Mouse (Mus musculus) cerebellum, adult 2 months (tissue): ENCODE measurements around the gene Tbxa2r. TPM values are rescaled to one million over a fixed set of nuclear protein-coding genes. Genes with fewer than 3 reads are reported as not detected.

Experiments
- DNase-seq, 2 experiments: peaks; one replicate each; pipeline ENCODE4 v3.0.0; 2021
- H3K27ac ChIP-seq: fragments of 200-500 bp; 2 replicates; pipeline ENCODE4 v1.5.1; 2012; ENCODE audit warnings: low read length, control low read depth, inconsistent platforms; ENCODE audit not compliant: insufficient read depth
- H3K27me3 ChIP-seq: fragments of 200-500 bp; 2 replicates; pipeline ENCODE4 v1.6.1; 2012; ENCODE audit warnings: inconsistent platforms, mild to moderate bottlenecking, low read length, moderate library complexity; ENCODE audit not compliant: control insufficient read depth, insufficient read depth
- H3K4me1 ChIP-seq: fragments of 200-500 bp; 2 replicates; pipeline ENCODE4 v1.6.1; 2011; ENCODE audit warnings: low read length; ENCODE audit not compliant: control insufficient read depth, insufficient read depth
- H3K4me3 ChIP-seq: fragments of 200-500 bp; replicated peaks from 2 replicates; pipeline ENCODE3; 2011; ENCODE audit warnings: mild to moderate bottlenecking, low read depth, low read length, control low read depth; ENCODE audit not compliant: insufficient read depth
- CTCF ChIP-seq: fragments of 200-500 bp; IDR thresholded peaks from 2 replicates; pipeline ENCODE4 v1.5.1; 2011; ENCODE audit warnings: low read depth, mild to moderate bottlenecking, control low read depth, low read length, moderate library complexity, borderline replicate concordance; ENCODE audit not compliant: insufficient read depth
- POLR2A ChIP-seq: fragments of 200-500 bp; IDR thresholded peaks from 2 replicates; pipeline ENCODE4 v1.6.1; 2011; ENCODE audit warnings: low read length, control low read depth, borderline replicate concordance; ENCODE audit not compliant: insufficient read depth
- WGBS: fragments of 180-500 bp; shearing (Covaris S2); methylation state at CpG from one replicate; pipeline ENCODE4 v1.1.7; 2018; 5-methylcytosine and 5-hydroxymethylcytosine counted together
- polyA plus RNA-seq: library from polyadenylated mRNA; depleted of rRNA; stranded (reverse); fragments of >200 nt; gene quantifications from 2 replicates; pipeline ENCODE4 v1.2.3, GENCODE M21; 2012; rRNA removed

The Tbxa2r gene
- polyA plus RNA-seq, 1 experiment: 3.2 TPM

GRCm38 (mm10) chr10:81379809-81380378 lies 51.4 kb downstream of the Tbxa2r start:
- no peaks in the 10 kb centered on the region for H3K27me3 ChIP-seq
- no peak overlapping the region for H3K4me3 ChIP-seq
- 63% methylated on average over 6 of the region's 6 CpGs for WGBS
- no peak for DNase-seq
- no peak overlapping the region for H3K27ac ChIP-seq
- peaks cover 4% of the 10 kb centered on the region; the same call in 1 of the 2 replicates for H3K4me1 ChIP-seq
- TF ChIP-seq POLR2A (no peak), CTCF (no peak)

GRCm38 (mm10) chr10:81382039-81382438 lies 53.5 kb downstream of the Tbxa2r start:
- H3K4me3 ChIP-seq: no peak overlapping the region
- no peak for DNase-seq
- TF ChIP-seq POLR2A: no peak
- no peak for TF ChIP-seq CTCF
- no peak overlapping the region for H3K27ac ChIP-seq
- 81% methylated on average over 5 of the region's 5 CpGs for WGBS
- peaks cover 10% of the 10 kb centered on the region for H3K4me1 ChIP-seq
- no peaks in the 10 kb centered on the region for H3K27me3 ChIP-seq

GRCm38 (mm10) chr10:81383802-81384604 lies 55.5 kb downstream of the Tbxa2r start, which contains the start of the genes Dohh and Gm48551:
Gene Dohh, plus strand, starts transcription at chr10:81384428.
Gene Gm48551, plus strand, starts transcription at chr10:81384466.
- no peaks in the 10 kb centered on the region for H3K27me3 ChIP-seq
- peak within 1 kb of the TSS; percentile 59 for H3K27ac ChIP-seq
- H3K4me1 ChIP-seq: peaks cover 10% of the 10 kb centered on the region
- no peak for TF ChIP-seq CTCF
- TF ChIP-seq POLR2A: peak; percentile 90
- WGBS: 8% methylated on average over 54 of the region's 54 CpGs
- peak; percentile 99 to 100 for DNase-seq
- H3K4me3 ChIP-seq: peak within 1 kb of the TSS; percentile 83

GRCm38 (mm10) chr10:81384605-81384982 lies 56.1 kb downstream of the Tbxa2r start:
- no peak for TF ChIP-seq POLR2A
- TF ChIP-seq CTCF: no peak
- under 1% methylated on average over 19 of the region's 19 CpGs for WGBS
- no peak for DNase-seq
- Histone ChIP-seq H3K27ac (peak overlapping the region; percentile 59), H3K4me3 (peak overlapping the region; percentile 83), H3K4me1 (peaks cover 10% of the 10 kb centered on the region), H3K27me3 (no peaks in the 10 kb centered on the region)

Other genes starting within 250 kb of the Tbxa2r start
- 0.33 and 0.41 TPM in 2 replicates for gene Creb3l3, start 229.9 kb upstream of the Tbxa2r start, polyA plus RNA-seq
- gene Map2k2, start 222.8 kb upstream of the Tbxa2r start, polyA plus RNA-seq: 161 and 187 TPM in 2 replicates
- gene Zbtb7a, start 193.5 kb upstream of the Tbxa2r start, polyA plus RNA-seq: 61.6 and 62.9 TPM in 2 replicates
- gene Pias4, start 160.8 kb upstream of the Tbxa2r start, polyA plus RNA-seq: 34.8 and 36.0 TPM in 2 replicates
- gene Eef2, start 152.1 kb upstream of the Tbxa2r start, polyA plus RNA-seq: 1,163 and 1,164 TPM in 2 replicates
- 70.7 and 73.0 TPM in 2 replicates for gene Dapk3, start 145.7 kb upstream of the Tbxa2r start, polyA plus RNA-seq
- not detected in 2 replicates for gene 4930442H23Rik, start 144.9 kb upstream of the Tbxa2r start, polyA plus RNA-seq
- gene Nmrk2, start 126.7 kb upstream of the Tbxa2r start, polyA plus RNA-seq: 0.16 and 0.33 TPM in 2 replicates
- 115 and 122 TPM in 2 replicates for gene Atcay, start 97.9 kb upstream of the Tbxa2r start, polyA plus RNA-seq
- 77.6 and 79.6 TPM in 2 replicates for gene Zfr2, start 95.6 kb upstream of the Tbxa2r start, polyA plus RNA-seq
- gene Matk, start 75.8 kb upstream of the Tbxa2r start, polyA plus RNA-seq: 124 and 141 TPM in 2 replicates
- 81.4 and 84.9 TPM in 2 replicates for gene Mrpl54, start 61.8 kb upstream of the Tbxa2r start, polyA plus RNA-seq
- gene Apba3, start 61.8 kb upstream of the Tbxa2r start, polyA plus RNA-seq: 61.8 and 63.9 TPM in 2 replicates
- 0.51 and 1.2 TPM in 2 replicates for gene Tjp3, start 37.1 kb upstream of the Tbxa2r start, polyA plus RNA-seq
- 288 and 314 TPM in 2 replicates for gene Pip5k1c, start 35.8 kb upstream of the Tbxa2r start, polyA plus RNA-seq
- 36.3 and 36.9 TPM in 2 replicates for gene Cactin, start 7.6 kb upstream of the Tbxa2r start, polyA plus RNA-seq
- 0.97 and 1.0 TPM in 2 replicates for gene Gipc3, start 14.5 kb downstream of the Tbxa2r start, polyA plus RNA-seq
- 42.7 and 43.4 TPM in 2 replicates for gene Hmg20b, start 21.7 kb downstream of the Tbxa2r start, polyA plus RNA-seq
- 34.8 and 35.0 TPM in 2 replicates for gene Mfsd12, start 28.8 kb downstream of the Tbxa2r start, polyA plus RNA-seq
- 0.24 and 0.36 TPM in 2 replicates for gene 4930404N11Rik, start 37.1 kb downstream of the Tbxa2r start, polyA plus RNA-seq
- 75.8 and 81.5 TPM in 2 replicates for gene Fzr1, start 49.8 kb downstream of the Tbxa2r start, polyA plus RNA-seq
- gene Dohh, start 55.7 kb downstream of the Tbxa2r start, polyA plus RNA-seq: 87.7 and 93.1 TPM in 2 replicates
- gene Gm48551, start 55.7 kb downstream of the Tbxa2r start, polyA plus RNA-seq: 10.2 and 10.8 TPM in 2 replicates
- gene Gm48552, start 60.3 kb downstream of the Tbxa2r start, polyA plus RNA-seq: 10.7 and 13.8 TPM in 2 replicates
- 1.2 and 1.7 TPM in 2 replicates for gene Smim24, start 64.3 kb downstream of the Tbxa2r start, polyA plus RNA-seq
- gene Nfic, start 126.9 kb downstream of the Tbxa2r start, polyA plus RNA-seq: 103 and 108 TPM in 2 replicates
- 57.3 and 60.6 TPM in 2 replicates for gene Celf5, start 154.0 kb downstream of the Tbxa2r start, polyA plus RNA-seq
- 112 and 116 TPM in 2 replicates for gene Ncln, start 167.7 kb downstream of the Tbxa2r start, polyA plus RNA-seq
- gene S1pr4, start 171.4 kb downstream of the Tbxa2r start, polyA plus RNA-seq: 0.67 and 1.1 TPM in 2 replicates
- 1.3 and 1.4 TPM in 2 replicates for gene Gna15, start 195.5 kb downstream of the Tbxa2r start, polyA plus RNA-seq
- gene Gna11, start 216.5 kb downstream of the Tbxa2r start, polyA plus RNA-seq: 105 and 107 TPM in 2 replicates
- 1,117 and 1,168 TPM in 2 replicates for gene Aes, start 230.8 kb downstream of the Tbxa2r start, polyA plus RNA-seq
- gene Tle2, start 245.8 kb downstream of the Tbxa2r start, polyA plus RNA-seq: 282 and 321 TPM in 2 replicates